Mouse (Mus musculus): ENCODE measurements around the gene Cdc20. TPM values are rescaled to one million over a fixed set of nuclear protein-coding genes. Genes with fewer than 3 reads are reported as not detected.

The Cdc20 gene
- polyA plus RNA-seq (2012; ENCODE audit: insufficient read depth, insufficient read length, low replicate concordance, missing spikeins): not detected in 2 replicates

DNA sequence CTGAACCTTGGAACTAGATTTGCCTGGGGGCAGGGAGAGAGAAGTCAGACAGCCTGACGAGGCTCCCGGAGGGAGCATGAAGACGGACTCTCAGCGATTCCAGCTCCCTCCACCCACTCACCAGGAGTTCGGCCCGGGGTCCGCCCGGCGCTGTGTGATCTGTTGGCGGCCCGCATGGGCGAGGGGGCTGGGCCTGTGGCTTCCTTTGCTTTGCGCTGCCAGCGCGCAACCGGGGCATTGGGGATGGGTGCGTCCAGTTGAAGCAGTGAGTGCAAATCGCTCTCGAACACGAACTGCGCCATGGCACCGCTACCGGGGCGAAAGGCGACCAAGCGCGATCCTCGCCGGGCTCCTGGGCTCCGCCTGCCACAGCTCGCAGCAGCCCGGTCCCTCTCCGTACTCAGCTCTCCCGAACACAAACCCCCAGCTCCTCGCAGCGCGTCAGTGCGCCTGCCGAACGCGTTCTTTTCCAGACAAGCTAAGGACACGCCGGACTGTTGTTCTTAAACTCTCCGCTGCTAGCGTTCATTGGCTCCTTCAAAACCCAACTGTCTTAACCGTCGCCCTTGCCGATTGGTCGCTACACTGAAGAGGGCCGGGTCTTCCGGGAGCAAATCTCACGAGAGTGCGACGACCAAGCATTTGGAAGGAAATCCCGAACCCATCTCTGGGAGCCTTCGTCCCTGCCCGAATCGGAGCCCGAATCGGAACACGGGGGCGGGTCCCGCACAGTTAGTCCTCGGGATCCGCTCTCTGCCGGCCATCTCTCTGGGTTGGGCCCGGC is at the start of gene Cdc20:
TSS of gene Cdc20 (minus strand) at position 533 of the 784 bp plus-strand sequence.
- peak within 1 kb of the TSS; percentile 46; the same call in 1 of the 2 replicates for H3K27ac ChIP-seq (ENCODE audit: insufficient read depth, low read depth, low read length)
- H3K4me1 ChIP-seq (ENCODE audit: control insufficient read depth, insufficient read depth, low read length): peaks cover 11% of the 10 kb centered on the region
- H3K4me3 ChIP-seq (ENCODE audit: insufficient read depth, low read depth, low read length): peak within 1 kb of the TSS; percentile 56
- under 1% methylated on average over 67 of the region's 67 CpGs for WGBS
- TF ChIP-seq CTCF (IDR thresholded peaks at IDR 0.05; ENCODE audit: insufficient read depth, low read depth, low read length) (no peak), POLR2A (IDR thresholded peaks at IDR 0.05; ENCODE audit: insufficient read depth, low read depth, low read length) (peak; percentile 58)

DNA sequence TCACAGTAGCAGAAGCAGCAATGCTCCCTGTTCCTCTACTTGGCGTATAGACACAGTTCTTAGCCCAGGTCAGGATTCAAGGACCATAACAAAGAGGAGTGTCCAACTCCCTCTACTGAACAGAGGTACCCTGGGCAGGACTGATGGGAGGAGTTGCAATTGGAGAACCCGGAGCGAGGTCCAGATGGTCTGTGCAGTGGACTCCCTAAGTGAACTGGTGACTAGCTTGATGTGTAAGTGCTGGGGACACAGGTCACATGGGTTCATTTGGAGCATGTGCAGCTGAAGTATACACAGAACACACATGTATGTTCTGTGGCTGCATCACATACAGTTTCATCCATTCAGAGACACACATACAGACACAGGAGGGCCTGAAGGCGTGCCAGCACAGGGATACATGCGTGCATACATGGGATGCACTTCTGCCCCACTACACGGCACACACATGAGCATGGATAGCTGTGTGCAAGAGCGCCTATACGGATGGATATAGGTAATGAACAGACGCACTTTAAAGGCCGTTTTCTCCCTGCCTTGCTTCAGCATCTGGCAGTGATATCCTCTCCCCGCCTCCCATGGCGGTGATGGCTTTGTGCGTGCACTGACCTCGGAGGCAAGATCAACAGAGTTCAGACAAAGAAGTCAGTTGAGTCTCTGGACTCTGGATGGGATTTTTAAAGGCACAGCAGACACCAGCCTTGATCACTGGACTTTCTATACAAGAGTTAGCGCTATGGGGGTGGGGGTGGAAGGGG is 39.8 kb upstream of the Cdc20 start:
- H3K4me1 ChIP-seq (ENCODE audit: control insufficient read depth, insufficient read depth, low read length): no peaks in the 10 kb centered on the region
- no peak overlapping the region for H3K4me3 ChIP-seq (ENCODE audit: insufficient read depth, low read depth, low read length)
- no peak overlapping the region for H3K27ac ChIP-seq (ENCODE audit: insufficient read depth, low read depth, low read length)
- 61% methylated on average over 15 of the region's 15 CpGs for WGBS
- TF ChIP-seq CTCF (IDR thresholded peaks at IDR 0.05; ENCODE audit: insufficient read depth, low read depth, low read length) (no peak), POLR2A (IDR thresholded peaks at IDR 0.05; ENCODE audit: insufficient read depth, low read depth, low read length) (no peak)

DNA sequence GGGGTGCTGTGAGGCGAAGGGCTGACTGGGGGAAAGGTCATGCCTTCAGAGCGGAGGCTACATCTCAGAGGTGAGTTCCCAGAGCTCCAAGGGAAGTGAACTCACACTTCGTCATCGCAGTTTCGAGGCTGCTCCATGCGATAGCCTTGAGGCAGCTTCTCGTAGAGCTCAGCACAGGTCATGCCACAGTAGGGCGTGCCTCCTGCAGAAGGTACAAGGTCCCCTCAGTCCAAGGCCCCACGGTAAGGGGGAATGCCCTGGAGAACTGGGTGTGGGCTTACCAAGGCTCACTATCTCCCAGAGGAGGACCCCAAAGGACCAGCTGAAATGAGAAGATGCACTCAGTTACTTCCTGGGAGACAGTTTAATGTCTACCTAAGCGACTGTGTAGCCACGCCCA is 35.5 kb upstream of the Cdc20 start:
- Histone ChIP-seq H3K4me3 (ENCODE audit: insufficient read depth, low read depth, low read length) (no peak overlapping the region), H3K4me1 (ENCODE audit: control insufficient read depth, insufficient read depth, low read length) (peaks cover 6% of the 10 kb centered on the region; the same call in 1 of the 2 replicates), H3K27ac (ENCODE audit: insufficient read depth, low read depth, low read length) (no peak overlapping the region)
- TF ChIP-seq POLR2A (IDR thresholded peaks at IDR 0.05; ENCODE audit: insufficient read depth, low read depth, low read length): no peak
- no peak for TF ChIP-seq CTCF (IDR thresholded peaks at IDR 0.05; ENCODE audit: insufficient read depth, low read depth, low read length)
- 95% methylated on average over 11 of the region's 11 CpGs for WGBS

DNA sequence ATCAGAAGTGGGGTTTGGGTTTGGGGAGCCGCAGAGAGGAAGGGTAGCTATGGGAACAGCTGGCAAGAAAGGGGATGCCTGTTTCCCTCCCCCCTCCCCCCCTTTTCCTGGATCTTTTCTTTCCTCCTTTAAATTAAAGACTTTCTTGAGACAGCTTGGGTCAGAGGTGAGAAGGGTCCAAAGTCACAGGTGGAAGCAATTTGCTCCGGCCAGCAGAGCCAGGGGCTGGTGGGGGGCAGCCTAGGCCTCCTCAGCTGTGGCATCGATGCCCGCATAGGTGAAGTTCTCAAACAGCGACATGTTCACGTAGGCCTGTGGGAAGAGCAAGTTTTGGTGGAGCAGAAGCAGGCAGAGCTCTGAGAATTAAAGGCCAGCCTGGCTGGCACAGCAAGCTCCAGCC is 34.1 kb upstream of the Cdc20 start:
- TF ChIP-seq CTCF (IDR thresholded peaks at IDR 0.05; ENCODE audit: insufficient read depth, low read depth, low read length): no peak
- TF ChIP-seq POLR2A (IDR thresholded peaks at IDR 0.05; ENCODE audit: insufficient read depth, low read depth, low read length): no peak
- Histone ChIP-seq H3K4me1 (ENCODE audit: control insufficient read depth, insufficient read depth, low read length) (peaks cover 6% of the 10 kb centered on the region; the same call in 1 of the 2 replicates), H3K27ac (ENCODE audit: insufficient read depth, low read depth, low read length) (no peak overlapping the region), H3K4me3 (ENCODE audit: insufficient read depth, low read depth, low read length) (no peak overlapping the region)
- 86% methylated on average over 6 of the region's 6 CpGs for WGBS

DNA sequence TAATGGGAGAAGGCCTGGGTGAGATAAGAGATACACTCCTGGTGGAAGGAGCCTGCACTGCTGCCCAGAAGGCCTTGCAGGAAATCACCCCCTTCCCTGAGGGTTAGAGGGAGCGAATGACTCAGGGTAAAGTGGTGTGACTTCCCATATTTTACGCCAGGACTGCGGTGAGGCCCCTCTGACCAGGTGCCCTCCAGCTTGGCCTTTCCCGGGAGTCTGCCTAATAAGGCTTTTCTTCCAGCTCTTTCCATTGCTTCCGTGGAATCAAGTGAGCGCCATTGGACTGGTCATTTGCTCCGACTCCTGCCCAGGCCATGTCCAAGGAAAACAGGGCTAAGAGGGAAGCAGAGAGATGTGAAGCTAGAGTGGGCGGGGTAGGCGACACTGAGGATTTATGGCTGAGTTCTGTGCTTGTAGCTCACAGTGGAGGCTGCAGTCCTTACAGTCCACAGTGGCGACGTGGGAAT is 28.6 kb upstream of the Cdc20 start:
- H3K27ac ChIP-seq (ENCODE audit: insufficient read depth, low read depth, low read length): no peak overlapping the region
- 71% methylated on average over 11 of the region's 11 CpGs for WGBS

DNA sequence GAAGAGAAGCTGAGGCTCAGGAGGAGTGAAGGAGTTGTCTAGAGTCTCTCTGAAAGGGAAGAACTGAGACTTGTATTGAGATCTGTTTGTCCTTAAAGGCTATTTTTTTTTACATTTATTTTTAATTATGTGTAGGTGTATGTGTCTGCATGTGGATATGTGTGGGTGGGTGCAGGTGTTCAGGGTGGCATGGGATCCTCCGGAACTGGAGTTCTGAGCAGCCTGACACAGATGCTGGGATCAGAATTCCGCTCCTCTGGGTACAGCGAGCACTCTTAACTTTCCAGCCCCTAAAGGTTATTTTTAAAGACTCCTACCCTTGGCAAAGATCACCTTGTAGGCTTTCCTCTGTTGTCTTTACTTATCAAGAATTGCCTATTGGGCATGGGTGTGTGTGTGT is 27.8 kb upstream of the Cdc20 start:
- 51% methylated on average over 3 of the region's 3 CpGs for WGBS
- Histone ChIP-seq H3K27ac (ENCODE audit: insufficient read depth, low read depth, low read length) (no peak overlapping the region), H3K4me3 (ENCODE audit: insufficient read depth, low read depth, low read length) (no peak overlapping the region), H3K4me1 (ENCODE audit: control insufficient read depth, insufficient read depth, low read length) (peaks cover 2% of the 10 kb centered on the region; the same call in 1 of the 2 replicates)
- TF ChIP-seq POLR2A (IDR thresholded peaks at IDR 0.05; ENCODE audit: insufficient read depth, low read depth, low read length) (no peak), CTCF (IDR thresholded peaks at IDR 0.05; ENCODE audit: insufficient read depth, low read depth, low read length) (no peak)

More for the DNA sequence above, 28.6 kb upstream of the Cdc20 start:
- Histone ChIP-seq H3K4me1 (ENCODE audit: control insufficient read depth, insufficient read depth, low read length) (peaks cover 6% of the 10 kb centered on the region; the same call in 1 of the 2 replicates), H3K4me3 (ENCODE audit: insufficient read depth, low read depth, low read length) (no peak overlapping the region)
- TF ChIP-seq CTCF (IDR thresholded peaks at IDR 0.05; ENCODE audit: insufficient read depth, low read depth, low read length) (no peak), POLR2A (IDR thresholded peaks at IDR 0.05; ENCODE audit: insufficient read depth, low read depth, low read length) (no peak)

DNA sequence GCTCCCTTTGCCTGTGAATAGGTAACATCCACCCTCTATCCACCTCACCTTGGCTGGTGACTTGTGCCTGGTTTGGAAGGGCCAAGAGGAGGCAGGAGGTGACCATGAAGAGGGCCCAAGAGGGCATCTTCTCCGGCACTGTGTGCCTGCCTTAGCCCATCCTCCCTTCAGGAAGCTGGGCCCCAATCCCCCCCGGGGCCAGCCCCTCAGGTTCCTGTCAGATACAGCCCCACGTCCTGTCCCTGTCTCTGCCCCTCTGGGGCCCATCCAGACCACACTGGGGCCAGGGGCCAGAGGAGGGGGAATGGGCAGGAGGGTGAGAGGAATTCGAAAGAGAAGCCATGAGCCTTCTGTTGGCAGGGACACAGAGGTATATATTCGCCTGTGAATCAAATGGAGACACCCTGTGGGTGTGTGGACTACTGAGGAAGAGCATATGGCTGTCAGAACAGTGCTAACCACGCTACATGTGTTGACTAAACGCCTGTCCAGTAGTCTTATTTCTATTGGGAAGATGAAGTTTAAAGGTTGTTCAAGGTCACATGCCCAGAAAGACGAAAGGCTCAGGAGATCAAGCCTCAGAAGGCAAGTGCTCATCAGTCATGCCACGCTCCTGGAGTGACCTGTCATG is 20.3 kb upstream of the Cdc20 start, which contains the start of gene Mpl:
TSS of gene Mpl (minus strand) at position 169 of the 631 bp plus-strand sequence.
- no peaks in the 10 kb centered on the region for H3K4me1 ChIP-seq (ENCODE audit: control insufficient read depth, insufficient read depth, low read length)
- TF ChIP-seq CTCF (IDR thresholded peaks at IDR 0.05; ENCODE audit: insufficient read depth, low read depth, low read length): no peak
- no peak for TF ChIP-seq POLR2A (IDR thresholded peaks at IDR 0.05; ENCODE audit: insufficient read depth, low read depth, low read length)
- no peak within 1 kb of the TSS for H3K4me3 ChIP-seq (ENCODE audit: insufficient read depth, low read depth, low read length)
- WGBS: 76% methylated on average over 9 of the region's 9 CpGs
- no peak within 1 kb of the TSS for H3K27ac ChIP-seq (ENCODE audit: insufficient read depth, low read depth, low read length)

DNA sequence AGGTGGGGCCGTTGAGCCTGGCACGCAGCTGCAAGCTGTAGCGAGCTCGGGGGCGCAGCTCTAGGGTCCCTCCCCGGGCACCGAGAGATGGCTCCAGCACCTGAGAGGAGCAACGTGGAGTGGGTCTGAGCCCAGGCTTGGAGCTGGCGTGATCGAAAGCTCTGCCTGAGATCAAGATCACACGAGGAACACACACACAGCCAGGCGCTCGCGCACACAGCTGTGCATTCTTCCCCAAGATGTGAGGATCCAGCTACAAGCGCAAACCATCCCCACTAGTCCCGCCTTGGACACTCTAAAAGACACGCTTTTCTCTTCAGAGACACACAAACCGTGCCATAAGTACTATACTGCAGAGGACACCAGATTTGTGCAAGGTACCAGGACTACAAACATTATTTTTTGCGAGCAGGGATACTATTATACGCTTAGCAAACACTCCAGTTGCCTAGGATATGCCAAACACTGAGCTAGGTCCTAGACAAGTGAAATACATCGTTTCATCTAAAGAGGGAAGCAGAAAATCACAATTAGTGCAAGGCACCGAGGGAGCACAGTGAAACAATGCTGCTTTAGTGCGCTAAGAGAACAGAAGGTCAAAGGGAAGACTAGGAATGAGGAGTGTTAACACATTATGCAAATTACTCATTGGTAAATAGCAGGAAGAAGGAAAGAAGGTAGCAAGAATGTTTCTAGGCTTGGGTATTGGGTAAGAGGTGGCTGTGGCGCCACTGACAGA is 9.4 kb upstream of the Cdc20 start:
- Histone ChIP-seq H3K4me1 (ENCODE audit: control insufficient read depth, insufficient read depth, low read length) (peaks cover 15% of the 10 kb centered on the region), H3K4me3 (ENCODE audit: insufficient read depth, low read depth, low read length) (peak overlapping the region; percentile 38), H3K27ac (ENCODE audit: insufficient read depth, low read depth, low read length) (no peak overlapping the region; the same call in 1 of the 2 replicates)
- WGBS: 18% methylated on average over 24 of the region's 24 CpGs
- TF ChIP-seq POLR2A (IDR thresholded peaks at IDR 0.05; ENCODE audit: insufficient read depth, low read depth, low read length) (no peak), CTCF (IDR thresholded peaks at IDR 0.05; ENCODE audit: insufficient read depth, low read depth, low read length) (no peak)
